Mouse (Mus musculus): ENCODE measurements around the gene Proser3.

Gene Proser3

GRCm38 (mm10) chr7:30552102-30553020 is at the start of gene Proser3, which contains the start of gene Hspb6:
TSS of gene Proser3 (minus strand) at chr7:30552299.
TSS of gene Hspb6 (plus strand) at chr7:30552178.
- in situ Hi-C loops (cut with MboI, MseI): no loop called here

GRCm38 (mm10) chr7:30600651-30601050 is 48.6 kb upstream of the Proser3 start:
- in situ Hi-C loops (cut with MboI, MseI): no loop called here

DNA sequence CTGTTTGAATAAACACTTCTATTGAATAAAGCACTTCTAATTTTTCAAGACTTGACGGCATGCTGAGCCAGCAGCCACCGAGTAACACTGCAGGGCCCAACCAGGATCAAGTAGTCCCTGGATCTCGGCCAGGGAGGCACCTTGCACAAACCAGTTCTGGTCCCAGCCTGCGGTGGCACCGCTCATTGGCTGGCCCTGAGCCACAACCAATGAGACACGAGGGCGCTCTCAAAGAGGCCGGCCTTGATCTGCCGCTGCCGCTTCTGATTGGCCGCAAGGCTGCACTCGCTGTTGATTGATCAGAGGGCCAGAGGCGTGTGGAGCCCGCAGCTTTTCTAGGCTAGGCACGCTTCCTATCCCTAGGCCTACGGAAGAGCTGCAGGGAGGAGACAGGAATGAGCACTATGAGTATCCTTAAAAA is 47.8 kb upstream of the Proser3 start:
- in situ Hi-C loops (cut with MboI, MseI): loop anchor here (5.0 kb wide), 1 partner anchor 823 kb away; no protein-coding TSS in a partner anchor

DNA sequence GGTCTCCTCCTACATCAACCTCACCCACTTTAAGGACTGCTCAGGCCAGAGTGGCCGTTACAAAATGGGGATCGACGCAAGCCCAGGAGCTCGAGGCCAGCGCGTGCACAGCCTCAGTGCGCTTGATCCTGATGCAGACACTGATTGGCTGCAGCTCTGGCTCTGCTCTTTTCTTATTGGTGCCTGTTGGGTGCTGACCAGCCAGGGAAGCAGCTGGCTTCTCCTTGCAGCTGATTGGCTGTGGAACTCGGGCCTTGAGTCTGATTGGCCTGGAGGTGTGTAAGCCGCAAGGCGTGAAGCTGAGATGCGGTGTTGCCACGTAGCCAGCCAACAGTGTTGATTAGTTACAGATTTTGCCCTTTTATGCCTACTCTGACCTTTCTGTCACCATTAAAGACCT is 46.7 kb upstream of the Proser3 start, which contains the start of gene Zbtb32:
Zbtb32 (minus strand) TSS at position 124 of the 400 bp plus-strand sequence.
- in situ Hi-C loops (cut with MboI, MseI): loop anchor here (5.0 kb wide), 1 partner anchor 821 kb away; no protein-coding TSS in a partner anchor

DNA sequence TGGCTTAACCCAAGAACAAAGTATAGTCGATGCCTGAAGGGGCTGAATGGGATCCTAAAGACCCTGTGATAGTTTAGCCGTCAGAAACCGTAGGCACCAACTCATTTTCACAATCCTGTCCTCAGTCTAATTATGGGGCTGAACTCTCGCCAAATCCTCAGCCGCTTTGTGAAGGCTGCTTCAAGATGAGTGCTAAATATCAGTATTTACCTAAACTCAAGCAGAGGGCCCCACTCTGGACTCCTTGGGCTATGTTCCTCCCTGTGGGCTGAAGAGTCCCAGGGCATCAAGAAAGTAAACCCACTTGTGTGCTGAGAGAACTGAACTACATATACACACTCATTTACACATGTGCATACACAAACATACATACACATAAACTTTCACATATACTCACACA is 44.7 kb upstream of the Proser3 start:
- in situ Hi-C loops (cut with MboI, MseI): loop anchor here (5.0 kb wide), 1 partner anchor 820 kb away; no protein-coding TSS in a partner anchor

DNA sequence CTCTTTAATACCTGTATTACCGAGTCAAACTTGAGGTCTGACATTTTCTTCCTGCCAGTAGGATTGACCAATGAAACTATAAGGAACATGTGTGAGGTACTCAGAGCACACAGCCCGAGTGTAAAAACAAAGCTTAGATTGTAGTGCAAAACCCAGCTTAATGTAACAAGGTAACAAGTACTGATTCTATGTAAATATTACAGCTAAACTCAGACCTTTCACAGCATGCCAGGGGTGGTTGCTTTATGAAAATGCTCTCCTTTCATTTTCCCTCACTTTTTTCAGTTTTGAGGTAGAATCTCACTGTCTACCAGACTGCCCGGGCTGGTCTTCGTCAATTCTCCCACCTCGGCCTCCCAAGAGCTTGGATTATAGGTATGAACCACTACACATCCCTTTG is 44.0 kb upstream of the Proser3 start:
- in situ Hi-C loops (cut with MboI, MseI): loop anchor here (5.0 kb wide), 1 partner anchor 819 kb away; no protein-coding TSS in a partner anchor

DNA sequence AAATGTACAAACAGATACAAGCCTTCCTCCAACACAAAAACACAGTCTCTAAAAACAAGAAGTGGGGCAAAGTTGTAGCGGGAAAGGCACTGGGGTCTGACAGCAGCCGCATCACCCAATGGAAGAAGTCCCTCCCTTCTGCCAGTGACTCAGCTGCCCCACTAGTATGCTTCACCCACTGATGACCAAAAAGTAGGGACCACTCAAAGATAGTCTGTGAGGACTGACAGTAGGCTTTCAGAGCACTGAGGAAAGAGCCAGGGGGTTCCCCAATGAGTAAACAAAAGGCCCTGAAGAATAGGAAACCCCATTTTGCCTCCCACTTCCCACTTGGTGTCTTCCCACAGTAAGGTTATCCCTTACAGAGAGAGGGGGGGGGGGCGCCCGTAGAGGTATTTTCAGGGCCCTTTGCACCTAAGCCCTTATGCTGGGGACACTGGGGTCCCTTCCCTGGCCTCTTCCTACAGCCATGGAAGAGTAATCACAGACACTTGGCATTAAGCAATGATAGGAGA is 42.5 kb upstream of the Proser3 start:
- in situ Hi-C loops (cut with MboI, MseI): loop anchor here (5.0 kb wide), 1 partner anchor 817 kb away; no protein-coding TSS in a partner anchor

- in situ Hi-C loops (cut with MboI, MseI): no loop called here
Observed at GRCm38 (mm10) chr7:30593579-30594509, 41.7 kb upstream of the Proser3 start.

DNA sequence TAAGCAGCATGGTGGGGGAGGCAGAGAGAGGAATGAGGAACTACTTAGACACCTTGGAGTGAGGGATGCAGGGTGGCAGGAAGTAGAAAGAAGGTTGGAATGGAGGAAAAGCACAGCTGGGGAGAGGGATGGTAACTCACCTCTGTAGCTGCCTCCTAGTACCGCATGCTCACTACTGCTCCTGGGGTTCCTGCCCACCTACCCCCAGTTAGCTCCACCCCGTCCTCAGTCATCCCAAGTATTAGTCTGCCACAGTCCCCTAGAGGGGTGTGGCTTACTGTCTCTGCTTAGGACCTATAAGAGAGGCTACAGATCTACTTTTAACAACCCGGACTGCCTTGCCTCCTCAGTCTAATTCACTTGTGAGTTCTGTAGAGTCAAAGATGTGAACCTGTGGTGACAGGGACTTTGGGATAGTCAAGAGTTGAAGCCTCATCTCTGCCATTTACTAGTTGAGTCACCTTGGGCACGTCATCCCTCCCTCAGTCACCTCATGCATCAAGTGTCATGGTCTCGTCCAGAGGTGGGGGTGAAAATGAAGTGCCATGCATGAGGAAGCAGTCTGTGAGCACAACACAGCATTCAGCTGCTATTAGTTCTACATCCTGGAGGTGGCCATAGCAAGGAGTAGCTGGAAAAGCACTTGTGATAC is 40.8 kb upstream of the Proser3 start:
- in situ Hi-C loops (cut with MboI, MseI): no loop called here

- in situ Hi-C loops (cut with MboI, MseI): no loop called here
Observed at GRCm38 (mm10) chr7:30591605-30591951, 39.5 kb upstream of the Proser3 start.

GRCm38 (mm10) chr7:30590927-30591604 is 39.0 kb upstream of the Proser3 start:
- in situ Hi-C loops (cut with MboI, MseI): no loop called here

DNA sequence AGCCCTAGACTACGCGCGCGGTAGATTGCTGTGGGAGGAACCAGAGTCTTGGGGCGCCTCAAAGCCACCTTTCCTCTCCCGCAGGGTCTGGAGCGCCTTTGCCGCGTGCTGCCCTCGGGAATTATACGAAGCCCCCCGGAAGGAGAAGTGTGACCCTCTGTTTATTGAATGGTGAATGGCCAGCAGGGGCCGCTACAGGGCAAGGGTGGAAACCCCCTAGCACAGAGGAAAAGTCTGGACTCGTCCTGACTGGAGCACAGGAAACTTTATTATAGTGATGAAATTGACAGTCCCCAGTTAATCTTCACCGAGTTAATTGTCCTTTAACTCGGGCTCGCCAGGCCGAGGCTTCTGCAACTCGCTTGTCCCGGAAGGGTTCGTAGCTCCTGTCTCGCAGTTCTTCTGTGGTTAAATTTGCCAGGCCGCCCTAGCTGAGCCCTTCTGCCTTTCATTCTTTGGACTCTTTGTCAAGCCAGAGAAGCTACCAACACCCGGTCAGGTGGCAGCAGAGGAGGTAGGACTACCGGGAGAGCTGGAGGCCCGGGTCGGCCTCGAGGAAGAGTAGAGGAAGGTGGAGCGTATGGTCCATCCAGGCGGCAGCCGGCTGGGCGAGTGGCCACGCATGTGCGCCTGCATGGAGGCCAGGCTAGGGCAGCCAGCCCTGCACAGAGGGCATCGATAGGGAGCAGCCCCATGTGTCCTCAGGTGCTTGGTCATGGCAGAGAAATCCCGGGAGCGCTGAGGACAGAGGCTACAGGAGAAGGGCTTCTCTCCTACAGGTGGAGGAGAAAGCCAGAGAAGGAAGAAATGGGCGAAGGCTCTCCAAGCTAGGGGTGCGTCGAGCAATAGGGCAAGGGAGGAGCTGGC is 37.6 kb upstream of the Proser3 start:
- in situ Hi-C loops (cut with MboI, MseI): no loop called here

DNA sequence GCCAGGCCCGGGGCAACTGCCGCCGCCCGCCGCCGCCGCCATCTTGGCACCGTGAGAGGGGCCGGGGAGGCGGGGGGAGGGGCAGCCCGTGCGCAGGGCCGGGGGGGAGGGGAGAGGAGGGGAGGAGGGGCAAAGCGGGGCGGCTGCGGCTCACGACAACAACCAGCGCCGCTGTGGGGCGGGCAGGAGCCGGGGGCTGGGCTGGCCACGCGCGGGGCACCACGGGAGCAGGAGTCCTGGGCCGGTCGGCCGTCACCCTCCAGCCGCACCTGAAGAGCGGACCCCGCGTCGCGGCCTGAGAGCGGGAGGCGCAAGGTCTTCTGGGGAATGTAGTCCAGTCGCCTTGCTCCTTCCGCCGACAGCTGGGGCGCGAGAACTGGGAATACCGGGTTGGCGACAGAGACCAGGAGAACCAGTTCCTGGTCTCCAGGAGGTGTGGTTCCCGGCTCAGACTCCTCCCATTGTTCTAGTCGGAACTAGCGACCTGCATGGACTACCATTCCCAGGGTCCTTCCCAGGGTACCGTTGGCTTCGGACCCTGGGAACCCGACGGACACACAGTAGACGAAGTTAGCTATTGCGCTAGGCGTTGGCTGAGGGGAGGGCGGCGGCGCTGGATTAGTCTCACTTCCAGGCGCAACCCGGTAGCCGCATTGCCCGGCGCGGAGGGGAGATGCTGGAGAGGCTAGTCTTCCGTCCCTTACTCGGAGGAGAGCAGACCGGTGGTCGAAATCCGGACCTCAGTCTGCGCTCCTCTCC is 36.8 kb upstream of the Proser3 start, which contains the start of gene Kmt2b:
Kmt2b (minus strand) TSS at position 51 of the 759 bp plus-strand sequence.
- in situ Hi-C loops (cut with MboI, MseI): no loop called here

- in situ Hi-C loops (cut with MboI, MseI): no loop called here
Observed at GRCm38 (mm10) chr7:30587842-30588667, 36.0 kb upstream of the Proser3 start.

GRCm38 (mm10) chr7:30586455-30587020 is 34.4 kb upstream of the Proser3 start:
- in situ Hi-C loops (cut with MboI, MseI): no loop called here

GRCm38 (mm10) chr7:30585170-30585569 is 33.1 kb upstream of the Proser3 start:
- in situ Hi-C loops (cut with MboI, MseI): no loop called here

DNA sequence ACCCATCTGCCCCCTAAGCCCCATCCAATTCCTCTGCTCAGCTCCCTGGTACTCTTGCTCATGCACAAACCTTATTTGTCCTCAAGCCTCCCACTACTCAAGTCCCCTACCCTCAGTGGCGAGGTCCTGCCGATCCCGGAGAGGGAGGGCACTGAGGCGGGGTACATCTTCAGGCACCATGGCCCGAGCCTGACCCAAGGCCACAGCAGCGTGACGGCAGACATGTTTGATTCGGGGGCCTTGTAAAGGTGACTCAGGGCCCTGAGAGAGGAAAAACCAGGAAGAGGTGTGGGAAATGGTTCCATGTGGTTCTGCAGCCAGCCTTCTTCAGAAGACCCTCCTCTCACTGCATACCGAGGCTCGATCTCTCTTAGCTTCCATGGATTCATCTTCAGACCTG is 32.2 kb upstream of the Proser3 start:
- in situ Hi-C loops (cut with MboI, MseI): no loop called here

Data from T-helper 1 cell (primary cell).